Mouse (Mus musculus) G1E-ER4 (cell line): ENCODE results near the gene 1110002E22Rik. TPM values are rescaled to one million over a fixed set of nuclear protein-coding genes. Genes with fewer than 3 reads are reported as not detected.

ENCODE experiments used
- GATA1 ChIP-seq: IDR thresholded peaks from one replicate; pipeline ENCODE4 v1.8.0; 2012; ENCODE audit warnings: low read length, inconsistent platforms
- polyA plus RNA-seq: library from polyadenylated mRNA; stranded (reverse); fragments of >175 nt; gene quantifications from 2 replicates; pipeline ENCODE4 v1.2.3, GENCODE M21; 2012

1110002E22Rik gene
- polyA plus RNA-seq, 1 experiment: 0.11 TPM

- TF ChIP-seq GATA1: no peak
Measured at GRCm38 (mm10) chr3:138077476-138078340, 12.9 kb downstream of the 1110002E22Rik start.

- no peak for TF ChIP-seq GATA1
Measured at GRCm38 (mm10) chr3:138078701-138079100, 13.8 kb downstream of the 1110002E22Rik start.

- TF ChIP-seq GATA1: no peak
Measured at GRCm38 (mm10) chr3:138083073-138083637, 18.3 kb downstream of the 1110002E22Rik start.

- TF ChIP-seq GATA1: no peak
Measured at GRCm38 (mm10) chr3:138083896-138084295, 19.0 kb downstream of the 1110002E22Rik start.

GRCm38 (mm10) chr3:138095301-138095700 is 30.4 kb downstream of the 1110002E22Rik start:
- TF ChIP-seq GATA1: no peak

GRCm38 (mm10) chr3:138095718-138096117 is 30.9 kb downstream of the 1110002E22Rik start:
- TF ChIP-seq GATA1: no peak

GRCm38 (mm10) chr3:138096263-138097028 is 31.6 kb downstream of the 1110002E22Rik start:
- no peak for TF ChIP-seq GATA1

- TF ChIP-seq GATA1: no peak
Measured at GRCm38 (mm10) chr3:138097718-138098117, 32.9 kb downstream of the 1110002E22Rik start.

- TF ChIP-seq GATA1: no peak
Measured at GRCm38 (mm10) chr3:138101936-138102335, 37.1 kb downstream of the 1110002E22Rik start.

- TF ChIP-seq GATA1: no peak
Measured at GRCm38 (mm10) chr3:138103690-138104089, 38.8 kb downstream of the 1110002E22Rik start.

- no peak for TF ChIP-seq GATA1
Measured at GRCm38 (mm10) chr3:138105056-138105455, 40.2 kb downstream of the 1110002E22Rik start.

- no peak for TF ChIP-seq GATA1
Measured at GRCm38 (mm10) chr3:138106887-138107286, 42.0 kb downstream of the 1110002E22Rik start.

GRCm38 (mm10) chr3:138110910-138111782 is 46.3 kb downstream of the 1110002E22Rik start:
- no peak for TF ChIP-seq GATA1

- TF ChIP-seq GATA1: no peak
Measured at GRCm38 (mm10) chr3:138114106-138114505, 49.3 kb downstream of the 1110002E22Rik start.

GRCm38 (mm10) chr3:138116871-138117270 is 52.0 kb downstream of the 1110002E22Rik start:
- no peak for TF ChIP-seq GATA1
